9 mouse cellular contexts compared by ENCODE assay signal in genomic region chr9:40693768-40694167, GRCm38 (mm10). TPM values are rescaled to one million over a fixed set of nuclear protein-coding genes. Genes with fewer than 3 reads are reported as not detected.
DNase-seq lines count a peak whose midpoint lies in the region; ATAC-seq and TF ChIP-seq lines count a peak whose summit lies in the region.
"Had no signal": no experiment of that assay in that cellular context is flagged by ENCODE, and none has a peak within 500 bp of the region (broad histone marks: within the 10 kb centered on the region; RNA-seq: fewer than 3 reads in every experiment).

No protein-coding gene starts in this region.

- no peaks in the 10 kb centered on the region for H3K9me3 ChIP-seq in lung, embryonic 16.5 days (ENCODE audit: control insufficient read depth, low read length)
- H3K9me3 ChIP-seq in lung, postnatal 0 days (ENCODE audit: low read length) = no peaks in the 10 kb centered on the region
- H3K9me3 ChIP-seq in kidney, embryonic 15.5 days (replicated peaks) = no peaks in the 10 kb centered on the region

- no peak overlapping the region for H3K9ac ChIP-seq in lung, embryonic 16.5 days (ENCODE audit: low read length)
- no peak overlapping the region for H3K9ac ChIP-seq in lung, postnatal 0 days (replicated peaks; ENCODE audit: low read depth)
- no peak overlapping the region for H3K9ac ChIP-seq in kidney, embryonic 15.5 days

- H3K4me2 ChIP-seq in lung, embryonic 16.5 days (ENCODE audit: low read depth, low read length) = no peak overlapping the region
- no peak overlapping the region for H3K4me2 ChIP-seq in lung, postnatal 0 days (replicated peaks; ENCODE audit: low read depth, low read length)
- H3K4me2 ChIP-seq in kidney, embryonic 15.5 days = no peak overlapping the region

- peaks cover 8% of the 10 kb centered on the region for H3K4me1 ChIP-seq in lung, embryonic 16.5 days (replicated peaks; ENCODE audit: control insufficient read depth, insufficient read depth, low read length)
- H3K4me1 ChIP-seq in lung, postnatal 0 days (ENCODE audit: insufficient read depth, low read depth, low read length) = no peaks in the 10 kb centered on the region
- H3K4me1 ChIP-seq in kidney, embryonic 15.5 days = peaks cover 37% of the 10 kb centered on the region

- WGBS in lung, embryonic 16.5 days = 45% methylated on average over 5 of the region's 5 CpGs
- WGBS in lung, postnatal 0 days = 55% methylated on average over 5 of the region's 5 CpGs
- WGBS in kidney, embryonic 15.5 days = 60% methylated on average over 5 of the region's 5 CpGs

- no peak overlapping the region for H3K4me3 ChIP-seq in lung, embryonic 16.5 days (ENCODE audit: low read length)
- no peak overlapping the region for H3K4me3 ChIP-seq in lung, postnatal 0 days (ENCODE audit: low read depth, low read length)
- no peak overlapping the region for H3K4me3 ChIP-seq in kidney, embryonic 15.5 days (replicated peaks)

- no peaks in the 10 kb centered on the region for H3K27me3 ChIP-seq in lung, embryonic 16.5 days (ENCODE audit: control insufficient read depth, insufficient read depth, low read depth, low read length)
- no peaks in the 10 kb centered on the region for H3K27me3 ChIP-seq in lung, postnatal 0 days (replicated peaks; ENCODE audit: insufficient read depth, low read length)
- H3K27me3 ChIP-seq in kidney, embryonic 15.5 days = no peaks in the 10 kb centered on the region

- no peaks in the 10 kb centered on the region for H3K36me3 ChIP-seq in lung, embryonic 16.5 days (ENCODE audit: control insufficient read depth, insufficient read depth, low read length)
- H3K36me3 ChIP-seq in lung, postnatal 0 days (ENCODE audit: insufficient read depth, low read length) = no peaks in the 10 kb centered on the region
- no peaks in the 10 kb centered on the region for H3K36me3 ChIP-seq in kidney, embryonic 15.5 days

- no peak for DNase-seq in lung, postnatal 0 days (ENCODE audit: low spot score)
- peak; percentile 57 to 69 for DNase-seq in cerebellum, postnatal 25 days
- DNase-seq in retina, postnatal 7 days (ENCODE audit: low read depth, low spot score) = peak; percentile 39
- DNase-seq in urinary bladder, adult 18-20 months (ENCODE audit: low spot score in 2 of 2) = no peak
- no peak for DNase-seq in heart, adult 8-10 months (ENCODE audit: low spot score)
- no peak for DNase-seq in left cerebral cortex, adult 9 months (ENCODE audit: low spot score in 2 of 2)

- ATAC-seq in lung, embryonic 16.5 days (ENCODE audit: low read depth) = peak; percentile 17; the same call in 1 of the 2 replicates
- no peak for ATAC-seq in lung, postnatal 0 days
- peak; percentile 49; the same call in 1 of the 2 replicates for ATAC-seq in kidney, embryonic 15.5 days (replicated peaks; ENCODE audit: low FRiP score)

- H3K27ac ChIP-seq in lung, embryonic 16.5 days (ENCODE audit: low read length) = no peak overlapping the region
- no peak overlapping the region for H3K27ac ChIP-seq in lung, postnatal 0 days (ENCODE audit: low read length)
- peak overlapping the region; percentile 29 for H3K27ac ChIP-seq in kidney, embryonic 15.5 days

- no peak for TF ChIP-seq EP300 in lung, postnatal 0 days (IDR thresholded peaks at IDR 0.05)

- no peak for TF ChIP-seq CTCF in lung, postnatal 0 days (IDR thresholded peaks at IDR 0.05)

RNA-seq across cellular contexts. Expression of gene Clmp, which starts 8.0 kb away (rescaled TPM):
- polyA plus RNA-seq in lung, embryonic 16.5 days (2015; fragmentation: Nextera tagmentation; extraction: Ambion mirVana) = 9.8 and 10.8 TPM in 2 replicates
- 11.9 and 12.5 TPM in 2 replicates for polyA plus RNA-seq in lung, postnatal 0 days (2015; fragmentation: Nextera tagmentation; extraction: Ambion mirVana)
- 26.7 and 29.9 TPM in 2 replicates for polyA plus RNA-seq in kidney, embryonic 15.5 days (2015; fragmentation: Nextera tagmentation; extraction: Ambion mirVana)
- total RNA-seq in heart, adult 8-10 months (2022) = 1 to 10 TPM; 3.3 to 4.4 (median 4.0) TPM

RNA-seq across cellular contexts. Expression of gene Gm21915, which starts 23.4 kb away (rescaled TPM):
- polyA plus RNA-seq in lung, embryonic 16.5 days (2015; fragmentation: Nextera tagmentation; extraction: Ambion mirVana) = not detected in 2 replicates
- polyA plus RNA-seq in lung, postnatal 0 days (2015; fragmentation: Nextera tagmentation; extraction: Ambion mirVana) = not detected in 2 replicates
- polyA plus RNA-seq in kidney, embryonic 15.5 days (2015; fragmentation: Nextera tagmentation; extraction: Ambion mirVana) = not detected in 2 replicates
- not detected for total RNA-seq in heart, adult 8-10 months (2022)
- polyA plus RNA-seq: heart, embryonic 16.5 days had no signal

Comparison
In these comparisons a context has a peak if more than half of its experiments do, and no peak if none do; other contexts are left out.
1. DNase-seq: peak in cerebellum, postnatal 25 days (2 of 2) and retina, postnatal 7 days (single experiment); none in lung, postnatal 0 days (single experiment), urinary bladder, adult 18-20 months (0 of 2), heart, adult 8-10 months (single experiment) and left cerebral cortex, adult 9 months (0 of 2).